Mouse (Mus musculus) intestine, embryonic 14.5 days (tissue): ENCODE measurements around the gene 4930452B06Rik. TPM values are rescaled to one million over a fixed set of nuclear protein-coding genes. Genes with fewer than 3 reads are reported as not detected.
"Not testable (repeated sequence)": the region's sequence is repeated elsewhere in the genome, so short reads cannot be mapped to it uniquely, and the experiment has no call there.

Source experiments
- ATAC-seq: fragments of 200-750 bp; cut with Nextera tagmentation; replicated peaks from 2 replicates; pipeline ENCODE4 v1.8.0; 2017; ENCODE audit warnings: low read depth, moderate number of reproducible peaks, moderate TSS enrichment, moderate library complexity; ENCODE audit not compliant: low FRiP score, low TSS enrichment
- DNase-seq: peaks from one replicate; pipeline ENCODE4 v3.0.0-alpha.2; 2018; ENCODE audit warnings: low spot score
- H3K27ac ChIP-seq: fragments of 300-500 bp; sonication (generic); 2 replicates; pipeline ENCODE4 v1.5.1; 2014; ENCODE audit warnings: low read depth, mild to moderate bottlenecking, control low read depth
- H3K27me3 ChIP-seq: fragments of 300-500 bp; sonication (generic); replicated peaks from 2 replicates; pipeline ENCODE4 v1.6.1; 2014; ENCODE audit warnings: low read length, control low read depth; ENCODE audit not compliant: control insufficient read depth, insufficient read depth
- H3K36me3 ChIP-seq: fragments of 300-500 bp; sonication (generic); 2 replicates; pipeline ENCODE4 v1.6.1; 2014; ENCODE audit warnings: low read length, control low read depth; ENCODE audit not compliant: control insufficient read depth, insufficient read depth
- H3K4me1 ChIP-seq: fragments of 300-500 bp; sonication (generic); replicated peaks from 2 replicates; pipeline ENCODE4 v1.6.1; 2014; ENCODE audit warnings: low read length, control low read depth, mixed read lengths; ENCODE audit not compliant: control insufficient read depth, insufficient read depth
- H3K4me2 ChIP-seq: fragments of 300-500 bp; sonication (generic); 2 replicates; pipeline ENCODE4 v1.6.1; 2014; ENCODE audit warnings: low read length
- H3K4me3 ChIP-seq: fragments of 300-500 bp; sonication (generic); 2 replicates; pipeline ENCODE4 v1.5.1; 2014; ENCODE audit warnings: low read depth, low read length, control low read depth, mixed read lengths
- H3K9ac ChIP-seq: fragments of 300-500 bp; sonication (generic); 2 replicates; pipeline ENCODE4 v1.6.1; 2014; ENCODE audit warnings: mild to moderate bottlenecking, low read length
- H3K9me3 ChIP-seq: fragments of 300-500 bp; sonication (generic); 2 replicates; pipeline ENCODE4 v1.6.1; 2016; ENCODE audit warnings: low read length, control low read depth; ENCODE audit not compliant: control insufficient read depth
- whole genome bisulfite sequencing: fragments of 180-500 bp; shearing (Covaris S2); extraction: QIAGEN DNeasy Blood & Tissue Kit; methylation state at CpG from one replicate; pipeline ENCODE4 v1.1.7; 2014; 5-methylcytosine and 5-hydroxymethylcytosine counted together
- polyA plus RNA-seq: library from polyadenylated mRNA; unstranded; fragments of >200 nt; fragmentation: Nextera tagmentation; extraction: Ambion mirVana; gene quantifications from 2 replicates; pipeline ENCODE4 v1.2.1, GENCODE M21; 2014

The 4930452B06Rik gene
- polyA plus RNA-seq, 1 experiment from 2014 or later, result 9.4 TPM

- no peak overlapping the region for H3K27ac ChIP-seq
- H3K4me1 ChIP-seq, result no peaks in the 10 kb centered on the region
- DNase-seq (no peak), ATAC-seq (no peak)
- H3K36me3 ChIP-seq, result no peaks in the 10 kb centered on the region
- no peaks in the 10 kb centered on the region for H3K27me3 ChIP-seq
- no peak overlapping the region for H3K4me3 ChIP-seq
- no peak overlapping the region for H3K4me2 ChIP-seq
- 73% methylated on average over 2 of the region's 2 CpGs for whole genome bisulfite sequencing
- no peak overlapping the region for H3K9ac ChIP-seq
- no peaks in the 10 kb centered on the region for H3K9me3 ChIP-seq
Measured at GRCm38 (mm10) chr14:8604898-8605297, 61.1 kb downstream of the 4930452B06Rik start.

- no peak overlapping the region for H3K9ac ChIP-seq
- no peak overlapping the region for H3K4me2 ChIP-seq
- no peaks in the 10 kb centered on the region for H3K36me3 ChIP-seq
- no peak for ATAC-seq
- H3K9me3 ChIP-seq, result no peaks in the 10 kb centered on the region
- no peak overlapping the region for H3K4me3 ChIP-seq
- DNase-seq, result no peak
- H3K27me3 ChIP-seq, result no peaks in the 10 kb centered on the region
- no peak overlapping the region for H3K27ac ChIP-seq
- WGBS, result 63% methylated on average over 1 of the region's 1 CpGs
- H3K4me1 ChIP-seq, result no peaks in the 10 kb centered on the region
Measured at GRCm38 (mm10) chr14:8585031-8585430, 81.0 kb downstream of the 4930452B06Rik start.

GRCm38 (mm10) chr14:8551006-8551405 lies 115.0 kb downstream of the 4930452B06Rik start:
- WGBS, result 87% methylated on average over 2 of the region's 2 CpGs
- H3K36me3 ChIP-seq, ATAC-seq: not testable (repeated sequence)

GRCm38 (mm10) chr14:8549108-8549507 lies 116.9 kb downstream of the 4930452B06Rik start:
- H3K9ac ChIP-seq, result no peak overlapping the region
- ATAC-seq (no peak), DNase-seq (no peak)
- no peaks in the 10 kb centered on the region for H3K4me1 ChIP-seq
- H3K9me3 ChIP-seq, result no peaks in the 10 kb centered on the region
- no peak overlapping the region for H3K27ac ChIP-seq
- no peak overlapping the region for H3K4me3 ChIP-seq
- 42% methylated on average over 4 of the region's 4 CpGs for WGBS
- no peaks in the 10 kb centered on the region for H3K36me3 ChIP-seq
- H3K27me3 ChIP-seq, result no peaks in the 10 kb centered on the region
- H3K4me2 ChIP-seq, result no peak overlapping the region

More at GRCm38 (mm10) chr14:8551006-8551405, 115.0 kb downstream of the 4930452B06Rik start:
- H3K27me3 ChIP-seq, H3K4me3 ChIP-seq, H3K9me3 ChIP-seq, H3K9ac ChIP-seq, DNase-seq, H3K27ac ChIP-seq, H3K4me2 ChIP-seq, H3K4me1 ChIP-seq: not testable (repeated sequence)

GRCm38 (mm10) chr14:8536024-8536423 lies 130.0 kb downstream of the 4930452B06Rik start:
- Histone ChIP-seq H3K27ac (no peak overlapping the region), H3K4me3 (no peak overlapping the region), H3K4me2 (no peak overlapping the region), H3K9me3 (no peaks in the 10 kb centered on the region), H3K36me3 (no peaks in the 10 kb centered on the region), H3K9ac (no peak overlapping the region), H3K4me1 (no peaks in the 10 kb centered on the region), H3K27me3 (no peaks in the 10 kb centered on the region)
- DNase-seq (no peak), ATAC-seq (no peak)
- WGBS, result 92% methylated on average over 3 of the region's 3 CpGs

- DNase-seq (no peak), ATAC-seq (no peak)
Measured at GRCm38 (mm10) chr14:8525232-8525631, 140.8 kb downstream of the 4930452B06Rik start.

GRCm38 (mm10) chr14:8517681-8518080 lies 148.4 kb downstream of the 4930452B06Rik start:
- no peak overlapping the region for H3K9ac ChIP-seq
- H3K4me1 ChIP-seq, result no peaks in the 10 kb centered on the region
- DNase-seq (no peak), ATAC-seq (no peak)
- H3K9me3 ChIP-seq, result no peaks in the 10 kb centered on the region
- H3K36me3 ChIP-seq, result no peaks in the 10 kb centered on the region
- H3K27ac ChIP-seq, result no peak overlapping the region
- H3K4me3 ChIP-seq, result no peak overlapping the region
- WGBS, result 75% methylated on average over 6 of the region's 6 CpGs
- no peak overlapping the region for H3K4me2 ChIP-seq
- no peaks in the 10 kb centered on the region for H3K27me3 ChIP-seq

More at GRCm38 (mm10) chr14:8525232-8525631, 140.8 kb downstream of the 4930452B06Rik start:
- 87% methylated on average over 6 of the region's 6 CpGs for WGBS
- Histone ChIP-seq H3K4me3 (no peak overlapping the region), H3K36me3 (no peaks in the 10 kb centered on the region), H3K4me2 (no peak overlapping the region), H3K9me3 (no peaks in the 10 kb centered on the region), H3K9ac (no peak overlapping the region), H3K4me1 (no peaks in the 10 kb centered on the region), H3K27me3 (no peaks in the 10 kb centered on the region), H3K27ac (no peak overlapping the region)

- ATAC-seq, result no peak
- WGBS, result 98% methylated on average over 3 of the region's 3 CpGs
Measured at GRCm38 (mm10) chr14:8514071-8514470, 152.0 kb downstream of the 4930452B06Rik start.

GRCm38 (mm10) chr14:8511276-8511675 lies 154.8 kb downstream of the 4930452B06Rik start:
- Histone ChIP-seq H3K36me3 (no peaks in the 10 kb centered on the region), H3K27ac (no peak overlapping the region), H3K4me2 (no peak overlapping the region), H3K4me3 (no peak overlapping the region), H3K9ac (no peak overlapping the region), H3K9me3 (no peaks in the 10 kb centered on the region), H3K27me3 (no peaks in the 10 kb centered on the region), H3K4me1 (no peaks in the 10 kb centered on the region)
- ATAC-seq (no peak), DNase-seq (no peak)
- 62% methylated on average over 4 of the region's 4 CpGs for WGBS

More at GRCm38 (mm10) chr14:8514071-8514470, 152.0 kb downstream of the 4930452B06Rik start:
- no peaks in the 10 kb centered on the region for H3K36me3 ChIP-seq
- DNase-seq, result no peak
- H3K9me3 ChIP-seq, result no peaks in the 10 kb centered on the region
- H3K4me3 ChIP-seq, result no peak overlapping the region
- no peak overlapping the region for H3K9ac ChIP-seq
- H3K27ac ChIP-seq, result no peak overlapping the region
- H3K4me1 ChIP-seq, result no peaks in the 10 kb centered on the region
- H3K27me3 ChIP-seq, result no peaks in the 10 kb centered on the region
- no peak overlapping the region for H3K4me2 ChIP-seq
